Mouse (Mus musculus) megakaryocyte, embryonic 14.5 days (primary cell): ENCODE data around the gene Cldn14.

ENCODE experiments used
- FLI1 ChIP-seq: IDR thresholded peaks from 2 replicates; pipeline ENCODE4 v1.6.1; 2012; ENCODE audit warnings: low read length, inconsistent platforms, mixed read lengths
- GATA1 ChIP-seq: IDR thresholded peaks from 3 replicates; pipeline ENCODE4 v1.6.1; 2012; ENCODE audit warnings: mixed read lengths, low read length, inconsistent platforms, borderline replicate concordance

- TF ChIP-seq GATA1 (no peak), FLI1 (no peak)
Measured at GRCm38 (mm10) chr16:93919189-93919588, 89.4 kb downstream of the Cldn14 start.
